Mouse (Mus musculus) olfactory bulb, adult 2 months (tissue): Measurements from ENCODE around the gene Rgma. TPM values are rescaled to one million over a fixed set of nuclear protein-coding genes. Genes with fewer than 3 reads are reported as not detected.

ENCODE experiments used
- H3K27ac ChIP-seq: fragments of 200-500 bp; 2 replicates; pipeline ENCODE4 v1.5.1; 2012; ENCODE audit warnings: low read depth, low read length; ENCODE audit not compliant: insufficient read depth
- H3K4me1 ChIP-seq: fragments of 200-500 bp; 2 replicates; pipeline ENCODE4 v1.6.1; 2012; ENCODE audit warnings: low read length; ENCODE audit not compliant: control insufficient read depth, insufficient read depth
- H3K4me3 ChIP-seq: fragments of 200-500 bp; 2 replicates; pipeline ENCODE4 v1.5.1; 2012; ENCODE audit warnings: mild to moderate bottlenecking, low read depth, low read length, moderate library complexity; ENCODE audit not compliant: insufficient read depth
- CTCF ChIP-seq: fragments of 200-500 bp; IDR thresholded peaks from 2 replicates; pipeline ENCODE4 v1.5.1; 2012; ENCODE audit warnings: low read depth, mild to moderate bottlenecking, low read length, moderate library complexity; ENCODE audit not compliant: insufficient read depth
- POLR2A ChIP-seq: fragments of 200-500 bp; IDR thresholded peaks from 2 replicates; pipeline ENCODE4 v1.6.1; 2012; ENCODE audit warnings: mild to moderate bottlenecking, low read depth, low read length, moderate library complexity; ENCODE audit not compliant: insufficient read depth
- WGBS: fragments of 180-500 bp; shearing (Covaris S2); methylation state at CpG from one replicate; pipeline ENCODE4 v1.1.7; 2018; 5-methylcytosine and 5-hydroxymethylcytosine counted together
- polyA plus RNA-seq: library from polyadenylated mRNA; stranded (reverse); fragments of >200 nt; gene quantifications from 2 replicates; pipeline ENCODE4 v1.2.4, GENCODE M21; 2012; ENCODE audit warnings: low replicate concordance; ENCODE audit not compliant: missing spikeins, insufficient read depth, insufficient read length

Rgma gene
- polyA plus RNA-seq, 1 experiment, result not detected

- 63% methylated on average over 7 of the region's 7 CpGs for WGBS
- TF ChIP-seq CTCF (no peak), POLR2A (no peak)
Measured at GRCm38 (mm10) chr7:73334883-73335282, 40.4 kb upstream of the Rgma start.

GRCm38 (mm10) chr7:73336380-73336779 is 38.9 kb upstream of the Rgma start:
- Histone ChIP-seq H3K4me1 (peaks cover 7% of the 10 kb centered on the region), H3K4me3 (no peak overlapping the region), H3K27ac (no peak overlapping the region)
- 62% methylated on average over 7 of the region's 7 CpGs for WGBS
- TF ChIP-seq POLR2A (no peak), CTCF (no peak)

More at GRCm38 (mm10) chr7:73334883-73335282, 40.4 kb upstream of the Rgma start:
- Histone ChIP-seq H3K27ac (0 out of 2 replicates have a peak overlapping the region, but pooled peaks have one; percentile 9), H3K4me3 (no peak overlapping the region), H3K4me1 (peaks cover 13% of the 10 kb centered on the region)

DNA sequence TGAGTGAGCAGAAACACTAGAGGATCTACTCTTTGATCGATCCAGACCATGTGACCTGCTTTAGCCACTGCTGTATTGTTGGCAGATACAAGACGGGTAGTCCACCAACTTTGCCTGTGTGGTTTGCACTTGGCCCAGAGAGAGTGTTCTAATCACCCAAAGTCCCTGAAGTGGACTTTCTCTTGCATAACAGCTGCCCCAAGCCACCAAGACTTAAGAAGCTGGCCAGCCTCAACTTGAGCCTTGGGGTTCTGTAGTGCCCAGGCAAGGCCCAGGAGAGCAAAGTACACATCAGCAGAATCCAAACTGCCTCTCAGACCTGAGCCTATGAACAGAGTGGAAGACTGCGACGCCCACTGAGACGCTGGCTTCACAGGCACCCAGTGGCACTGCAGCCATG is 37.0 kb upstream of the Rgma start:
- Histone ChIP-seq H3K4me3 (no peak overlapping the region), H3K27ac (no peak overlapping the region), H3K4me1 (peaks cover 7% of the 10 kb centered on the region)
- WGBS, result 93% methylated on average over 5 of the region's 5 CpGs
- TF ChIP-seq POLR2A, result no peak
- TF ChIP-seq CTCF, result no peak

DNA sequence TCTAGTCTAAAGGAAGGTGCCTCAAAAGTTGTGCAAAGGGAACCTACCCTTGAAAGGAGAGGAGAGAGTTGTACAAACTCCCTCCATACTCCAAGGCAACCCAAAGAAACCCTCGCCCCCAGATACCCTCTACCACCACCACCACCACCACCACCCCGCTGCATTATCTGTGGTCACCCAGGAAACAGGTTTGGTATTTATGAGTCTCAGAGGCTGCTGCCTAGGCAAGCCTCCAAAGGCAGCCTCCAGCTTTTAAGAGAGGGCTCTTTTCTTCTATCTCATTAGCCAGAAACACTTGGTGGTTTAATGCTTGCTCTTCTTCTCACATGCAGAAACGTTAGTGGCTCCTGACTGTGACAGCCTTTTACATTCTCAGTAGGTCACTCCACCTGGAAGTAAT is 31.5 kb upstream of the Rgma start:
- Histone ChIP-seq H3K4me1 (peaks cover 2% of the 10 kb centered on the region; the same call in 1 of the 2 replicates), H3K4me3 (no peak overlapping the region), H3K27ac (no peak overlapping the region)
- WGBS, result 62% methylated on average over 3 of the region's 3 CpGs
- TF ChIP-seq POLR2A (no peak), CTCF (no peak)

GRCm38 (mm10) chr7:73348585-73349124 is 26.7 kb upstream of the Rgma start:
- Histone ChIP-seq H3K4me1 (peaks cover 2% of the 10 kb centered on the region; the same call in 1 of the 2 replicates), H3K4me3 (no peak overlapping the region), H3K27ac (no peak overlapping the region)
- no peak for TF ChIP-seq POLR2A
- TF ChIP-seq CTCF, result no peak
- WGBS, result 80% methylated on average over 10 of the region's 10 CpGs

DNA sequence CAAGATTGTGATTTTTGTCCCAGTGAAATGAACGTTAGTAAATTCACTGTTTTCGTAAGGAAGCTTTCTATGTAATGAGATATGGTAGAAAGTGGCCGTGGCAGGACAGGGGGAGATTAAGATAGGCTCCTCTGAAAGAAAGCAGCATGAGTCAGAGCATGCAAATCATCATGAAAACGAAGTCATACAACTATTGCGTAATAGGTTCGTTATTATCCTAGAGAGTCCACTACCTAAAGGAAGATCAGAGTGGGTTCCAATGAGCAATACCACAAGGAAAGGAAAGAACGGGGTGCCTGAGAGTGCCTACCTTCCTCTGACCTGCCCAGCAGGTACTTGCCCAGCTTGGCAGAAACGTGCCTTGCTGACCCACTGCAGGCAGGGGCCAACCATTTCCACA is 26.2 kb upstream of the Rgma start:
- Histone ChIP-seq H3K4me1 (peaks cover 2% of the 10 kb centered on the region; the same call in 1 of the 2 replicates), H3K27ac (no peak overlapping the region), H3K4me3 (no peak overlapping the region)
- WGBS, result 86% methylated on average over 8 of the region's 8 CpGs
- TF ChIP-seq POLR2A, result no peak
- no peak for TF ChIP-seq CTCF

DNA sequence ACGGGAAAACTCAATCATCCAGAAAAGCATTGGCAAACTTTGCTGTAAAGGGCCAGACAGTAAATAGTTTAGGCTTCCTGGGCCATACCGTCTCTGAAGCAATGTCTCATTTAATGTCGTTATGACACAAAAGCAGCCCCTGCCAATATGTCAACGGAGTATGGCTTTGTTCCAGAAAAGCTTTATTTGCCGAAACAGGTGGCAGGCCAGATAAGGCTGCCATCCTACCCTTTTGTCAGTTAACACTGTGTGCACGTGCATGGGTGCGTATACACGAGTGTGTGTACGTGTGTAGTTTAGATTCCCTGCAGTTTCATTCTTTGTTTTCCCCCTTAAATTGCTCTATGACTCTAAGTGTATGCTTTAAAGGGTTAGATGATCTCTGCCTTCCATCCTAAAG is 20.1 kb upstream of the Rgma start:
- no peak overlapping the region for H3K4me3 ChIP-seq
- no peaks in the 10 kb centered on the region for H3K4me1 ChIP-seq
- TF ChIP-seq POLR2A (no peak), CTCF (no peak)
- WGBS, result 81% methylated on average over 9 of the region's 9 CpGs
- H3K27ac ChIP-seq, result no peak overlapping the region

DNA sequence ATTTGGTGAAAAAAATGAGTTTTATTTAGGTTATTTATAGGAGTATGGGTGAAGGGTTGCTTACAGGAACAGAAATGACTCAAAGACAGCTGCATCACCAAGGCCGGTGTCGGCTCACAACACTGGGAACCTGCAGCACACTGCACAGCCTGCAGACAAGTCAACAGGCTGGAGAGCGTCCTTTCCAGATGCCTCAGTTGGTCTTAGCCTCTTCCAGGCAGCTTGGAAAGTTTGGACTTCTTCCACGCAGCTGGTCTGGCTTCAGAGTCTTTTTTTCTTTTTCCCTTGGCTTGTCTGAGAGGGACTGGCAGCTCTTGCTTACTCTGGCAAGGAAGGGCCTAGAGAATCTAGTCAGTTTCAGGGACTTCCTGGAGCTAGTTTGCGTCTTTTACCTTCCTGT is 18.4 kb upstream of the Rgma start:
- H3K4me3 ChIP-seq, result no peak overlapping the region
- 83% methylated on average over 5 of the region's 5 CpGs for WGBS
- no peak for TF ChIP-seq POLR2A
- TF ChIP-seq CTCF, result no peak
- no peak overlapping the region for H3K27ac ChIP-seq
- H3K4me1 ChIP-seq, result no peaks in the 10 kb centered on the region

GRCm38 (mm10) chr7:73357626-73358025 is 17.7 kb upstream of the Rgma start:
- Histone ChIP-seq H3K4me1 (no peaks in the 10 kb centered on the region), H3K4me3 (no peak overlapping the region), H3K27ac (no peak overlapping the region)
- no peak for TF ChIP-seq CTCF
- TF ChIP-seq POLR2A, result no peak
- whole genome bisulfite sequencing, result 92% methylated on average over 2 of the region's 2 CpGs
